Mouse (Mus musculus) monocyte, adult 5-6 weeks (primary cell): ENCODE results near the gene Uimc1. TPM values are rescaled to one million over a fixed set of nuclear protein-coding genes. Genes with fewer than 3 reads are reported as not detected.

Experiments used
- ATAC-seq: fragments of 153-309, 156-312 bp; replicated peaks from 2 replicates; pipeline ENCODE4 v1.8.0; 2017; ENCODE audit warnings: mild to moderate bottlenecking; ENCODE audit not compliant: low TSS enrichment, insufficient number of reproducible peaks, severe bottlenecking, poor library complexity, low FRiP score
- total RNA-seq: library from RNA; stranded (forward); fragments of 200-1000, 200-491, 200-594 nt; gene quantifications from 3 replicates; pipeline ENCODE4 v1.2.3, GENCODE M21; 2017

Gene Uimc1
- total RNA-seq, 1 experiment from 2014 or later = 113 TPM

DNA sequence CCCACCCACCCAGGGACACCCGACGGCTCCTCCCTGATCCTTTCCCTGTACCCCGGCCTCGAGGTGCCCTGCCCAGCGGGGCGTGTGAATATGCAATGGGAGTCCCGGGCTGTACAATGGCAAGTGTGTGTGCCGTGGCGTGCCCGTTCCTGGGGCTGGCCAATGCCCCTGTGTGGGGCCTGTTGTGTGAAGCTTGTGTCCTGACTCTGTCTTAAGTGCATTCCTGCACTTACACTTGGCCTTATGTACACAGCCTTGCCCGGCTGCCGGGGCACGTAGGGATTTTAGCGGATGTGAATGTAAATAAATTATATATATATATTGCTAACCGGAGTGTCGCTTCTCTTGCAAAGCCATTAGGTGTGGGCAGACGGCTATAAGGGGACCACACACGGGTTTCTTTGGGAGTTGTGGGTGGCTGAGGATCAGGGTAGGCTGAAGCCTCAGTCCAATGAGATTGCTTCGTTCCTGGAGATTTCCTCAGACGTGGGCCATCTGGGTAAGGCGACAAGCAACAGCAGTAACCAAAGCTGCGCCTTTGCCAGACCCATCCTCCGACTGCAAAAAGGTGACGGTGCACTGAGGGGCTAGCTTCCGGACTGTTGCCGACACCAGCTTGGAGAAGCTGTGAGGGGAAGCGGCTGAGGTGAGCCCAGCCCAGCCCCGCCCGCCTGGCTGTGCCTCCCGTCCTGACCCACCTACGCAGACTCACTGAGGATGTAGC is 94.2 kb downstream of the Uimc1 start:
- no peak for ATAC-seq

GRCm38 (mm10) chr13:55004646-55005045 is 95.5 kb downstream of the Uimc1 start:
- ATAC-seq = no peak

DNA sequence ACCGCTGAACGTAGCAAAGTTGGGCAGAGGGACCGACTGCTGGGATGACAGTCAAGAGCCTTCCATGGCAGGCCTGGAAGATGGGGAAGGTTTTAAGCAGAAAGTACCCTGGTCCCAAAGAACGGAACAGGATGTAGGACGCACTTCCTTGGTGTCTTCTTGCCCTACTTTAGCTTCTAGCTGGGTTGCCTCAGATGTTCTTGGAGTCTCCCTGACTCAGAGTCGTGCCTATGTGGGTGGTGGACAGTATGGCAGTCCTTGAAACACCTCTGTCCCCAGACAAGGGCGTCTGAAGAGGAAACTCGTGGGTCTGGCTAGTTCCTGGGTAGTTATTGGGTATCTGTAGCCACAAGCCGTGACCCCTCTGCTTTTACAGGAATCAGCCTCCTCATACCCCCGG is 98.0 kb downstream of the Uimc1 start:
- ATAC-seq = no peak

DNA sequence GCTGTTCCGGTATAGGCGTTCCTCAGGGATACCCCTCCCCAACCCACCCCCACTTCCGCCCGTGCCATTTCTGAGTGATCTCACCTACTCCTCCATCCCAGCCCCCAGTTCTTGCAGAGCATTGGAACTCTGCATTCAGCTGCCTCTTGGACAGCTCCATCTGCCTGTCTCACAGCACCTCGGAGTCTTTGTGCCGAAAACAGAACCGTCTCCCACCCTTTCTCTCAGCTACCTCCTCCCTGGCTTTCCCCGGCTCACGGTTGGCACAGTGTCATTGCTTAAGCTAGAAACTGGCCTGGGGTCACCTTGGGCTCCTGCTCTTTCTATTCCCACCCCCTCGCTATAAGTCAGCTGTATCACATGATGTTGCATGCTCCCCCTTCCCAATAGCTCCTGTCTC is 99.7 kb downstream of the Uimc1 start:
- no peak for ATAC-seq

- ATAC-seq = no peak
Measured at GRCm38 (mm10) chr13:54997568-54997967, 102.5 kb downstream of the Uimc1 start.

- no peak for ATAC-seq
Measured at GRCm38 (mm10) chr13:54995161-54995560, 104.9 kb downstream of the Uimc1 start.

- ATAC-seq = no peak
Measured at GRCm38 (mm10) chr13:54994576-54994975, 105.5 kb downstream of the Uimc1 start.

- ATAC-seq = no peak
Measured at GRCm38 (mm10) chr13:54992215-54992614, 107.9 kb downstream of the Uimc1 start.

- ATAC-seq = no peak
Measured at GRCm38 (mm10) chr13:54988181-54988760, 111.8 kb downstream of the Uimc1 start.

- no peak for ATAC-seq
Measured at GRCm38 (mm10) chr13:54987405-54987804, 112.7 kb downstream of the Uimc1 start.

DNA sequence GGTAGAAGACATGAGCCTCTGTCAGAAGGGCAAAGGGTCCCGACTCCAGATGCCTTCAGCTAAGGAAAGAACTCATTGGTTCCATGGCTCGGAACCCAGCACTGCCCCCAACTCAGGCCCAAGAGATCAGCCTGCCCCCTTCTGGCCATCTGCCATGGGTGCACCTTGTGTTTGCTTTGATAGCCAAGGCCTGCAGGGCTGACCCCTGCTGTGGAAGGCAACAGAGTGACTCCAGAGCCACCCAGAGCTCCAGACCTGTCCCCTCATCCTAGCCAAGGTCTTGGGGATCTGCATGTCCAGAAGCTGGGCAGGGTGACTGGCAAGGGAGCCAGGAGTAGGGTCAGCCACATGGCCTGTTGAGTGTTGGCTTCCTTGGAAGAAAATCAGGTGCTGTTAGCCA is 116.5 kb downstream of the Uimc1 start:
- no peak for ATAC-seq

GRCm38 (mm10) chr13:54983001-54983400 is 117.1 kb downstream of the Uimc1 start:
- no peak for ATAC-seq

GRCm38 (mm10) chr13:54980957-54981356 is 119.1 kb downstream of the Uimc1 start:
- no peak for ATAC-seq

- ATAC-seq = no peak
Measured at GRCm38 (mm10) chr13:54978804-54979203, 121.3 kb downstream of the Uimc1 start.

Other genes with a start within 250 kb of the Uimc1 start
- 3.3 to 6.8 TPM in 2 of 3 replicates, not detected in the other for gene Unc5a, start 150.9 kb downstream of the Uimc1 start, total RNA-seq
- 27.2 to 72.1 TPM (median 36.8 TPM) in 3 replicates for gene Hk3, start 78.9 kb downstream of the Uimc1 start, total RNA-seq
- gene Zfp346, start 5.0 kb upstream of the Uimc1 start, total RNA-seq = 7.7 to 20.2 TPM (median 15.8 TPM) in 3 replicates
- gene Gm17617, start 33.2 kb upstream of the Uimc1 start, total RNA-seq = not detected in 3 replicates
- not detected in 3 replicates for gene Fgfr4, start 52.3 kb upstream of the Uimc1 start, total RNA-seq
- gene Nsd1, start 109.5 kb upstream of the Uimc1 start, total RNA-seq = 102 to 173 TPM (median 158 TPM) in 3 replicates
- gene Prelid1, start 220.2 kb upstream of the Uimc1 start, total RNA-seq = 47.7 to 91.3 TPM (median 68.5 TPM) in 3 replicates
- 23.6 to 34.8 TPM (median 29.4 TPM) in 3 replicates for gene Rab24, start 221.6 kb upstream of the Uimc1 start, total RNA-seq
- gene Mxd3, start 229.5 kb upstream of the Uimc1 start, total RNA-seq = 1.3 to 2.0 TPM (median 1.4 TPM) in 3 replicates